Mouse (Mus musculus) limb, embryonic 11.5 days (tissue): ENCODE data around the gene Ephx1. TPM values are rescaled to one million over a fixed set of nuclear protein-coding genes. Genes with fewer than 3 reads are reported as not detected.
"Not testable (repeated sequence)": the region's sequence is repeated elsewhere in the genome, so short reads cannot be mapped to it uniquely, and the experiment has no call there.

Experiments
- ATAC-seq: fragments of 200-750 bp; cut with Nextera tagmentation; 2 replicates; pipeline ENCODE4 v1.8.0; 2017; ENCODE audit warnings: low read depth; ENCODE audit not compliant: insufficient number of reproducible peaks, low FRiP score, low TSS enrichment
- DNase-seq: peaks from one replicate; pipeline ENCODE4 v3.0.0-alpha.2; 2015; ENCODE audit warnings: low spot score
- H3K27ac ChIP-seq: fragments of 300-500 bp; sonication (generic); replicated peaks from 2 replicates; pipeline ENCODE4 v1.5.1; 2014; ENCODE audit warnings: low read depth, mild to moderate bottlenecking, low read length
- H3K27me3 ChIP-seq: fragments of 300-500 bp; sonication (generic); 2 replicates; pipeline ENCODE4 v1.6.1; 2014; ENCODE audit warnings: mild to moderate bottlenecking, low read length, mixed read lengths; ENCODE audit not compliant: control insufficient read depth, insufficient read depth
- H3K36me3 ChIP-seq: fragments of 300-500 bp; sonication (generic); 2 replicates; pipeline ENCODE4 v1.6.1; 2014; ENCODE audit warnings: mild to moderate bottlenecking, low read length, moderate library complexity, mixed read lengths; ENCODE audit not compliant: control insufficient read depth, insufficient read depth
- H3K4me1 ChIP-seq: fragments of 300-500 bp; sonication (generic); 2 replicates; pipeline ENCODE4 v1.6.1; 2014; ENCODE audit warnings: low read length, mixed read lengths; ENCODE audit not compliant: control insufficient read depth, insufficient read depth
- H3K4me2 ChIP-seq: fragments of 300-500 bp; sonication (generic); 2 replicates; pipeline ENCODE4 v1.6.1; 2014; ENCODE audit warnings: low read depth, mild to moderate bottlenecking, moderate library complexity; ENCODE audit not compliant: severe bottlenecking
- H3K4me3 ChIP-seq: fragments of 300-500 bp; sonication (generic); 2 replicates; pipeline ENCODE4 v1.5.1; 2014; ENCODE audit warnings: low read depth, low read length
- H3K9ac ChIP-seq: fragments of 300-500 bp; sonication (generic); 2 replicates; pipeline ENCODE4 v1.6.1; 2014; ENCODE audit warnings: mild to moderate bottlenecking, low read length
- H3K9me3 ChIP-seq: fragments of 300-500 bp; sonication (generic); 2 replicates; pipeline ENCODE4 v1.6.1; 2016; ENCODE audit warnings: low read length; ENCODE audit not compliant: control insufficient read depth
- WGBS: fragments of 180-500 bp; shearing (Covaris S2); extraction: QIAGEN DNeasy Blood & Tissue Kit; methylation state at CpG from one replicate; pipeline ENCODE4 v1.1.7; 2014; 5-methylcytosine and 5-hydroxymethylcytosine counted together
- polyA plus RNA-seq: library from polyadenylated mRNA; unstranded; fragments of >200 nt; fragmentation: Nextera tagmentation; extraction: Ambion mirVana; gene quantifications from 2 replicates; pipeline ENCODE4 v1.2.1, GENCODE M21; 2014

Gene Ephx1
- polyA plus RNA-seq, 1 experiment from 2014 or later = 1.7 TPM

DNA sequence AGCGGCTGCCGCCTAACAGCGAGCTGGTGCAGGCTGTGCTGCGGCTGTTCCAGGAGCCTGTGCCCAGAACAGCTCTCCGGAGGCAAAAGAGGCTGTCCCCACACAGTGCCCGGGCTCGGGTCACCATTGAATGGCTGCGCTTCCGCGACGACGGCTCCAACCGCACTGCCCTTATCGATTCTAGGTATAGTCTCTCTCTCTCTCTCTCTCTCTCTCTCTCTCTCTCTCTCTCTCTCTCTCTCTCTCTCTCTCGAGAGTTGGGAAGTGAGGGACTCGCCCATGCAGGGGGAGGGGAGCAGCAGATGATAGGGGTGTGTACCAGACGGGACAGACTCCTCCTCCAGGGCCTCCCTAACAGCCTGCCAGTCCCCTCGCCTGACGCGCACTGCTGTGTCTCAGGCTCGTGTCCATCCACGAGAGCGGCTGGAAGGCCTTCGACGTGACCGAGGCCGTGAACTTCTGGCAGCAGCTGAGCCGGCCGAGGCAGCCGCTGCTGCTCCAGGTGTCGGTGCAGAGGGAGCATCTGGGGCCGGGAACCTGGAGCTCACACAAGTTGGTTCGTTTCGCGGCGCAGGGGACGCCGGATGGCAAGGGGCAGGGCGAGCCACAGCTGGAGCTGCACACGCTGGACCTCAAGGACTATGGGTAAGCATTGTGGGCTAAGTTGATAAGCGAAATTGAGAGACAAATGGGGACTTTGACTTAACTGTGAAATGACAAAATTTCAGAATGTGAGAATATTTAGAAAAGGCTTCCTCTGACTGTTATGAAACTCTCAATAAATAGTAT is 83.9 kb downstream of the Ephx1 start:
- not testable (repeated sequence) for DNase-seq, H3K4me1 ChIP-seq

DNA sequence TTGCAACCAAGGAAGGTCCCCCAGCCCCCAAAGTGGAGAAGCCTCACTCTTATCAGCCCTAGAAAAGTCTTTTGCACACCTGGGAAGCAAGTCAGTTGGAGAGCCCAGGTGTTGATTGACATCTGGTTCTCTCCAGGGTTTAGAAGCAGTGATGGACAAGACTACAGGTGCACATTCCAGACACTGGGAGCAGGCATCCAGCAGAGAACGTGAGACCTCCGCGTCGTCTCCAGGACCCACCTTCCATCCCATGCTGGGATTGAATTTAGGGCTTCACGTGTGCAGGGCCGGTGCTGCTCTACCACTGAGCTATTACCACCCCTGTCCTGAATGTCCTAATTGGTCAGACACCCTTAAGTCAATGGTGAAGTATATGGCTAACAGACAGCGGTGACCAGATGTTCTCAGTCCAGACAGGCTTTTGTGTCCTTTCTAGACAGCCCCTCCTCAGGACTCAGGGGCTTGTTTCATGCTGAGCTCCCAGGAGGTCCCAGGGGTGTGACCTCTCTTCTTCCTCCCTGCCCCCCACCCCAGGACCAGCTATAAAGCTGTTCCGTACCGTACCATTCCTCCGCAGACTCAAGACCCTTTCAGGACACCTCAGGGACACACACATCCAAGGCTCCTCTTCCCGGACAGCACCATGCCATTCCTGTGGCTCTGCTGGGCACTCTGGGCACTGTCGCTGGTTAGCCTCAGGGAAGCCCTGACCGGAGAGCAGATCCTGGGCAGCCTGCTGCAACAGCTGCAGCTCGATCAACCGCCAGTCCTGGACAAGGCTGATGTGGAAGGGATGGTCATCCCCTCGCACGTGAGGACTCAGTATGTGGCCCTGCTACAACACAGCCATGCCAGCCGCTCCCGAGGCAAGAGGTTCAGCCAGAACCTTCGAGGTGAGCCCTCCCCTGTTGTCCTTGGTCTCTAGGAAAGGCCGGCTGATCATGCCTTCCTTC is 86.0 kb downstream of the Ephx1 start, which contains the start of gene Lefty1:
TSS of gene Lefty1 (plus strand) at position 556 of the 953 bp plus-strand sequence.
- Histone ChIP-seq H3K9me3 (no peaks in the 10 kb centered on the region), H3K27ac (no peak within 1 kb of the TSS), H3K4me2 (no peak within 1 kb of the TSS), H3K27me3 (peaks cover 34% of the 10 kb centered on the region), H3K9ac (no peak within 1 kb of the TSS), H3K36me3 (no peaks in the 10 kb centered on the region), H3K4me1 (no peaks in the 10 kb centered on the region), H3K4me3 (no peak within 1 kb of the TSS)
- no peak for ATAC-seq
- WGBS = 10% methylated on average over 21 of the region's 21 CpGs
- DNase-seq = no peak

More for the DNA sequence above, 83.9 kb downstream of the Ephx1 start:
- H3K9me3 ChIP-seq, H3K9ac ChIP-seq, H3K36me3 ChIP-seq, ATAC-seq, H3K27ac ChIP-seq: not testable (repeated sequence)
- Histone ChIP-seq H3K4me3 (peak overlapping the region; percentile 16; the same call in 1 of the 2 replicates), H3K4me2 (peak overlapping the region; percentile 40), H3K27me3 (peaks cover 42% of the 10 kb centered on the region)
- 2% methylated on average over 34 of the region's 41 CpGs for WGBS

DNA sequence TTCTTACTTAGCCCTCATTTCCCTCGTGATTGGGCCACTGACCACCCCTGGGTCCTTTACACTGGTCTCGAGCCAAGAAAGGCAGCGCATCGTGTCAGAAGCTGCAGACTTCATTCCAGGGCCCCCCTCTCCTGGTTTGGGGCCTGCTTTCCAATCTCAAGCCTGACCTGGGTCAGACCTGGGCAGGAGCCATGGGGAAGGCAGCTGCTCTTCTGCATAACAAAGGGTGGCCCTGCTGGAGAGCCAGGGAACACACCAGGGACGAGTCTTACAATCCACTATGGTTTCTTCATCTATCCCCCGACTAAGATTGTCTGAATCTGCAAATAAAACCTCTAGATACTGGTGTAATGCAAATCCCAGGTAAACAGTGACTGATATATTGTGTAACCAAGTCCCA is 87.0 kb downstream of the Ephx1 start:
- Histone ChIP-seq H3K4me3 (no peak overlapping the region), H3K9ac (no peak overlapping the region), H3K27ac (no peak overlapping the region), H3K36me3 (no peaks in the 10 kb centered on the region), H3K4me1 (no peaks in the 10 kb centered on the region), H3K4me2 (no peak overlapping the region), H3K27me3 (peaks cover 34% of the 10 kb centered on the region), H3K9me3 (no peaks in the 10 kb centered on the region)
- WGBS = 19% methylated on average over 6 of the region's 6 CpGs
- DNase-seq = no peak
- no peak for ATAC-seq

DNA sequence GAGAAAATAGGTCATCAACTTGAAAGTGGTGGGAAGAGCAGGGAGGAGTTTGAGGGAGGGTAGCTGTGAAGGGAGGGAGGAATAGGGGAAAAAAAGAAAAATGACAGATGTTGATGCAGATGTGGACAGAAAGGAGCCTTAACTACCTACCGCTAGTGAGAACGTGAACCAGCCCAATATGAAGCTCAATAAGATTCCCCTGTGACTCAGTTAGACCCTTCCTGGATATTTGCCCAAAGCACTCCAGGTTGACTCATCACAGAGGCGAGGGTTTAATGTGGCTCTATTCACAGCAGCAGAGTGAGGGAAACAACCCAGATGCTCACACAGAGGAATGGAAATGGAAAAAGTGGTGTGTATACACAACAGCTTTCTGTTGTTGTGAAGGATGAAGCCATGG is 89.6 kb downstream of the Ephx1 start:
- H3K27me3 ChIP-seq = peaks cover 31% of the 10 kb centered on the region
- ATAC-seq = no peak
- no peaks in the 10 kb centered on the region for H3K36me3 ChIP-seq
- no peak overlapping the region for H3K27ac ChIP-seq
- H3K9me3 ChIP-seq = no peaks in the 10 kb centered on the region
- DNase-seq = no peak
- H3K4me3 ChIP-seq = no peak overlapping the region
- no peaks in the 10 kb centered on the region for H3K4me1 ChIP-seq
- H3K9ac ChIP-seq = no peak overlapping the region
- 81% methylated on average over 3 of the region's 3 CpGs for WGBS
- H3K4me2 ChIP-seq = no peak overlapping the region

DNA sequence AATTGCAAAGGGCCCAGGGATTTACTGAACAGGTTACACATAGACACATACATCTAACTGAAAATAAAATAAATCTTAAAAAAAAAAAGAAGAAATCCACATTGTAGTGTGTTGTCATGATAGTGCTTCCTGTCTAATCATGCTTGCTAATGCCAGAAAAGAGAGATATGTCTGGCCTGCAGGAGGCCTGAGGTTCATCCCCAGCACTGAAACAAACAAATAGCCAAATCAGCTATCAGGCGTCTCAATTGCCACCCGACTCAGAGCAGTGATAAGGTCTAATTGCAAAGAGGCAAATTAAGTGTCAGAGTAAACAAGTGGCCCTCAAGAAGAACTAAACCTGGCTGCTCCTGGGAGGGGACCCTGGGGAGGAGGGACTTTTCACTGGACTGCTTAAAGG is 91.1 kb downstream of the Ephx1 start:
- Histone ChIP-seq H3K4me2 (no peak overlapping the region), H3K36me3 (no peaks in the 10 kb centered on the region), H3K9ac (no peak overlapping the region), H3K4me3 (no peak overlapping the region), H3K9me3 (no peaks in the 10 kb centered on the region), H3K4me1 (no peaks in the 10 kb centered on the region), H3K27me3 (peaks cover 16% of the 10 kb centered on the region), H3K27ac (no peak overlapping the region)
- DNase-seq (no peak), ATAC-seq (no peak)
- WGBS = 26% methylated on average over 2 of the region's 2 CpGs

DNA sequence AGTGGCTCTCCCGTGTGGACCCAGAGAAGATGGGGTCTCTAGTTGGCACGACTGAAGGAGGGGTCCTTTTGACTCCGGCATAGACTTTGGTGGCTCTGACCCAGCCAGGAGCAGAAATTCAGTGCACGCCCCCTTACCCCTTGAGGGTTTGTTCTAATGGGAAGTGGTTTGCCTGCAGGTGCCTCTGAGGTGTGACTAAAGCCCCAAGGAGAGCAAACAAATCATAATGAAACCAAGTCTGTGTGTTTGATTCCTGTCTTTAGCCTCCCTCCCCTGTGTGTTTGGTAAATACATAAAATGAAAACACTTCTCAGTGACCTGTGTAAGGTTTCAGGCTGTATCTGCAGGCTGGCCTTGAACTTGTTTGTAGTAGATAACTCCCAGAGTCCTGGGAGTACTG is 94.4 kb downstream of the Ephx1 start:
- no peaks in the 10 kb centered on the region for H3K4me1 ChIP-seq
- no peak overlapping the region for H3K4me2 ChIP-seq
- H3K4me3 ChIP-seq = no peak overlapping the region
- ATAC-seq (no peak), DNase-seq (no peak)
- H3K27me3 ChIP-seq = no peaks in the 10 kb centered on the region
- H3K36me3 ChIP-seq = no peaks in the 10 kb centered on the region
- H3K27ac ChIP-seq = no peak overlapping the region
- no peaks in the 10 kb centered on the region for H3K9me3 ChIP-seq
- WGBS = 72% methylated on average over 4 of the region's 4 CpGs
- H3K9ac ChIP-seq = no peak overlapping the region

Other genes with a start within 250 kb of the Ephx1 start
- 3,717 and 3,908 TPM in 2 replicates for gene H3f3a, start 207.0 kb downstream of the Ephx1 start, polyA plus RNA-seq
- 44.1 and 46.9 TPM in 2 replicates for gene Sde2, start 169.8 kb downstream of the Ephx1 start, polyA plus RNA-seq
- 0.08 TPM in 1 of 2 replicates, not detected in the other for gene Lefty2, start 127.8 kb downstream of the Ephx1 start, polyA plus RNA-seq
- 120 and 137 TPM in 2 replicates for gene Pycr2, start 116.6 kb downstream of the Ephx1 start, polyA plus RNA-seq
- 0.12 and 1.4 TPM in 2 replicates for gene Lefty1, start 85.9 kb downstream of the Ephx1 start, polyA plus RNA-seq
- 5.6 and 6.1 TPM in 2 replicates for gene Tmem63a, start 78.6 kb downstream of the Ephx1 start, polyA plus RNA-seq
- gene 9130409I23Rik, start 30.3 kb upstream of the Ephx1 start, polyA plus RNA-seq = not detected in 2 replicates
- 45.0 and 48.0 TPM in 2 replicates for gene Nvl, start 123.3 kb upstream of the Ephx1 start, polyA plus RNA-seq
- 81.8 and 89.4 TPM in 2 replicates for gene Cnih4, start 123.8 kb upstream of the Ephx1 start, polyA plus RNA-seq
- 34.3 and 40.5 TPM in 2 replicates for gene Wdr26, start 191.1 kb upstream of the Ephx1 start, polyA plus RNA-seq